Mouse (Mus musculus) kidney, embryonic 16.5 days (tissue): ENCODE measurements around the gene Ggt1. TPM values are rescaled to one million over a fixed set of nuclear protein-coding genes. Genes with fewer than 3 reads are reported as not detected.

Source experiments
- ATAC-seq: fragments of 200-750 bp; cut with Nextera tagmentation; 2 replicates; pipeline ENCODE4 v1.8.0; 2017; ENCODE audit warnings: moderate TSS enrichment; ENCODE audit not compliant: low FRiP score, low TSS enrichment
- H3K27ac ChIP-seq: fragments of 300-500 bp; sonication (generic); 2 replicates; pipeline ENCODE4 v1.5.1; 2014; ENCODE audit warnings: low read length
- H3K27me3 ChIP-seq: fragments of 300-500 bp; sonication (generic); 2 replicates; pipeline ENCODE4 v1.6.1; 2014; ENCODE audit warnings: low read length, control low read depth, mixed read lengths; ENCODE audit not compliant: insufficient read depth
- H3K36me3 ChIP-seq: fragments of 300-500 bp; sonication (generic); 2 replicates; pipeline ENCODE4 v1.6.1; 2014; ENCODE audit warnings: low read length, control low read depth, mixed read lengths; ENCODE audit not compliant: insufficient read depth
- H3K4me1 ChIP-seq: fragments of 300-500 bp; sonication (generic); 2 replicates; pipeline ENCODE4 v1.6.1; 2014; ENCODE audit warnings: low read length, control low read depth, mixed read lengths; ENCODE audit not compliant: insufficient read depth
- H3K4me2 ChIP-seq: fragments of 300-500 bp; sonication (generic); replicated peaks from 2 replicates; pipeline ENCODE4 v1.6.1; 2014; ENCODE audit warnings: low read depth, low read length
- H3K4me3 ChIP-seq: fragments of 300-500 bp; sonication (generic); 2 replicates; pipeline ENCODE4 v1.5.1; 2014; ENCODE audit warnings: mild to moderate bottlenecking, low read length
- H3K9ac ChIP-seq: fragments of 300-500 bp; sonication (generic); replicated peaks from 2 replicates; pipeline ENCODE4 v1.6.1; 2014; ENCODE audit warnings: low read length
- H3K9me3 ChIP-seq: fragments of 300-500 bp; sonication (generic); 2 replicates; pipeline ENCODE4 v1.6.1; 2016; ENCODE audit warnings: low read length, control low read depth
- WGBS: fragments of 180-500 bp; shearing (Covaris S2); extraction: QIAGEN DNeasy Blood & Tissue Kit; methylation state at CpG from one replicate; pipeline ENCODE4 v1.1.7; 2014; 5-methylcytosine and 5-hydroxymethylcytosine counted together
- polyA plus RNA-seq: library from polyadenylated mRNA; unstranded; fragments of >200 nt; fragmentation: Nextera tagmentation; extraction: Ambion mirVana; gene quantifications from 2 replicates; pipeline ENCODE4 v1.2.1, GENCODE M21; 2015

Ggt1 gene
- polyA plus RNA-seq = 244 and 292 TPM in 2 replicates

- no peak for ATAC-seq
- H3K9me3 ChIP-seq = no peaks in the 10 kb centered on the region
- 67% methylated on average over 10 of the region's 10 CpGs for WGBS
- H3K9ac ChIP-seq = peak within 1 kb of the TSS; percentile 85
- peaks cover 24% of the 10 kb centered on the region for H3K27me3 ChIP-seq
- H3K4me2 ChIP-seq = peak within 1 kb of the TSS; percentile 99
- no peaks in the 10 kb centered on the region for H3K36me3 ChIP-seq
- H3K4me1 ChIP-seq = peaks cover 47% of the 10 kb centered on the region
- peak within 1 kb of the TSS; percentile 59; the same call in 1 of the 2 replicates for H3K4me3 ChIP-seq
- H3K27ac ChIP-seq = no peak within 1 kb of the TSS
Measured at GRCm38 (mm10) chr10:75561071-75561654, at the start of gene Ggt1. TSS of gene Ggt1 (plus strand) at chr10:75561604.

- Histone ChIP-seq H3K27me3 (no peaks in the 10 kb centered on the region), H3K4me1 (peaks cover 8% of the 10 kb centered on the region), H3K4me2 (no peak overlapping the region), H3K27ac (no peak overlapping the region), H3K9ac (no peak overlapping the region), H3K9me3 (no peaks in the 10 kb centered on the region), H3K4me3 (no peak overlapping the region), H3K36me3 (peaks cover 50% of the 10 kb centered on the region)
- ATAC-seq = no peak
- 95% methylated on average over 7 of the region's 7 CpGs for WGBS
Measured at GRCm38 (mm10) chr10:75511897-75512296, 49.5 kb upstream of the Ggt1 start.

- Histone ChIP-seq H3K4me1 (peaks cover 8% of the 10 kb centered on the region), H3K9me3 (no peaks in the 10 kb centered on the region), H3K36me3 (peaks cover 41% of the 10 kb centered on the region), H3K4me2 (no peak overlapping the region), H3K9ac (no peak overlapping the region), H3K27me3 (no peaks in the 10 kb centered on the region), H3K4me3 (no peak overlapping the region), H3K27ac (peak overlapping the region; percentile 47; the same call in 1 of the 2 replicates)
- ATAC-seq = no peak
- 78% methylated on average over 7 of the region's 7 CpGs for WGBS
Measured at GRCm38 (mm10) chr10:75512796-75513195, 48.6 kb upstream of the Ggt1 start.

- Histone ChIP-seq H3K4me1 (peaks cover 9% of the 10 kb centered on the region), H3K27me3 (no peaks in the 10 kb centered on the region), H3K4me3 (no peak overlapping the region), H3K27ac (peak overlapping the region; percentile 47; the same call in 1 of the 2 replicates), H3K4me2 (0 out of 2 replicates have a peak overlapping the region, but pooled peaks have one; percentile 58), H3K9ac (no peak overlapping the region), H3K36me3 (peaks cover 34% of the 10 kb centered on the region), H3K9me3 (no peaks in the 10 kb centered on the region)
- WGBS = 90% methylated on average over 8 of the region's 8 CpGs
- ATAC-seq = no peak
Measured at GRCm38 (mm10) chr10:75513306-75514067, 47.9 kb upstream of the Ggt1 start.

- 69% methylated on average over 7 of the region's 7 CpGs for WGBS
- ATAC-seq = no peak
- 0 out of 2 replicates have a peak overlapping the region, but pooled peaks have one; percentile 13 for H3K9ac ChIP-seq
- H3K4me2 ChIP-seq = peak overlapping the region; percentile 58; the same call in 1 of the 2 replicates
- H3K4me3 ChIP-seq = no peak overlapping the region
- H3K27me3 ChIP-seq = no peaks in the 10 kb centered on the region
- H3K9me3 ChIP-seq = no peaks in the 10 kb centered on the region
- H3K4me1 ChIP-seq = peaks cover 17% of the 10 kb centered on the region
- 0 out of 2 replicates have a peak overlapping the region, but pooled peaks have one; percentile 47 for H3K27ac ChIP-seq
- H3K36me3 ChIP-seq = peaks cover 27% of the 10 kb centered on the region
Measured at GRCm38 (mm10) chr10:75514361-75514760, 47.0 kb upstream of the Ggt1 start.

- H3K4me3 ChIP-seq = peak overlapping the region; percentile 85
- peak overlapping the region; percentile 88 for H3K9ac ChIP-seq
Measured at GRCm38 (mm10) chr10:75515216-75516037, 46.0 kb upstream of the Ggt1 start.

GRCm38 (mm10) chr10:75516038-75516723 is 45.2 kb upstream of the Ggt1 start:
- Histone ChIP-seq H3K9me3 (no peaks in the 10 kb centered on the region), H3K36me3 (peaks cover 27% of the 10 kb centered on the region), H3K4me2 (peak overlapping the region; percentile 58), H3K4me3 (peak overlapping the region; percentile 85), H3K27ac (peak overlapping the region; percentile 94), H3K4me1 (peaks cover 22% of the 10 kb centered on the region), H3K27me3 (no peaks in the 10 kb centered on the region), H3K9ac (peak overlapping the region; percentile 88)
- ATAC-seq = peak; percentile 25
- WGBS = 22% methylated on average over 8 of the region's 8 CpGs

More at GRCm38 (mm10) chr10:75515216-75516037, 46.0 kb upstream of the Ggt1 start:
- Histone ChIP-seq H3K36me3 (peaks cover 26% of the 10 kb centered on the region), H3K27me3 (no peaks in the 10 kb centered on the region), H3K27ac (peak overlapping the region; percentile 69), H3K9me3 (no peaks in the 10 kb centered on the region), H3K4me2 (peak overlapping the region; percentile 58), H3K4me1 (peaks cover 17% of the 10 kb centered on the region)
- no peak for ATAC-seq
- 75% methylated on average over 4 of the region's 4 CpGs for WGBS

- under 1% methylated on average over 12 of the region's 12 CpGs for WGBS
- peak overlapping the region; percentile 85 for H3K4me3 ChIP-seq
- H3K4me2 ChIP-seq = peak overlapping the region; percentile 58
- ATAC-seq = no peak
- peak overlapping the region; percentile 94 for H3K27ac ChIP-seq
- H3K27me3 ChIP-seq = no peaks in the 10 kb centered on the region
- peaks cover 26% of the 10 kb centered on the region for H3K36me3 ChIP-seq
- H3K4me1 ChIP-seq = peaks cover 23% of the 10 kb centered on the region
- peak overlapping the region; percentile 88 for H3K9ac ChIP-seq
- H3K9me3 ChIP-seq = no peaks in the 10 kb centered on the region
Measured at GRCm38 (mm10) chr10:75516724-75517072, 44.7 kb upstream of the Ggt1 start.
